Mouse (Mus musculus): ENCODE measurements around the gene Ctcf. TPM values are rescaled to one million over a fixed set of nuclear protein-coding genes. Genes with fewer than 3 reads are reported as not detected.
A peak's percentile ranks its signal among the peaks of the same experiment; 100 is the strongest.

Ctcf gene
- polyA plus RNA-seq, 1 experiment from 2014 or later, result 76.9 TPM

DNA sequence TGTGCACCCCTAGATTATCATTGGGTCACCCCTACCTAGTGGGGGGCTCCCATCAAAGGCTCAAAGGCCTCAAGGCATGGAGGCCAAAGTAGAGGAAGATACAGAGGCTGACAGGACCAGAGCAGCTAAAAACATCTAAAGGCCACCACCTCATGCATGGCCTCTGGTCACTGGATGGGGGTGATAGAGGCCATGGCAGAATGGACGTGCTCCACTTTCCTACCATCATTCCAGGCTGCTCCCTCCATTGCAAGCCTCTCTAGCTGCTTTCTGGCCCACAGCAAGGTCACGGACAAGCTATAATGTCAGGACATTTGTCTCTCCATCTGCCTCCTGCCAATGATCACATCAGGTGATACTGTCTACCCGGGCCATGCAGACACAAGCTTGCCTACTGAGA lies 75.9 kb downstream of the Ctcf start:
- H3K4me1 ChIP-seq (replicated peaks; ENCODE audit: control insufficient read depth, insufficient read depth, low read length), result peaks cover 4% of the 10 kb centered on the region
- ATAC-seq (ENCODE audit: low FRiP score), result no peak
- DNase-seq (ENCODE audit: low spot score), result no peak
- H3K4me3 ChIP-seq (replicated peaks; ENCODE audit: low read length), result no peak overlapping the region
- WGBS, result 81% methylated on average over 3 of the region's 3 CpGs
- no peaks in the 10 kb centered on the region for H3K9me3 ChIP-seq (ENCODE audit: control insufficient read depth, low read length)
- H3K27ac ChIP-seq, result no peak overlapping the region
- H3K4me2 ChIP-seq (replicated peaks), result no peak overlapping the region
- no peaks in the 10 kb centered on the region for H3K27me3 ChIP-seq (ENCODE audit: control insufficient read depth, insufficient read depth, low read length)
- H3K36me3 ChIP-seq (replicated peaks; ENCODE audit: control insufficient read depth, insufficient read depth), result peaks cover 25% of the 10 kb centered on the region
- no peak overlapping the region for H3K9ac ChIP-seq

DNA sequence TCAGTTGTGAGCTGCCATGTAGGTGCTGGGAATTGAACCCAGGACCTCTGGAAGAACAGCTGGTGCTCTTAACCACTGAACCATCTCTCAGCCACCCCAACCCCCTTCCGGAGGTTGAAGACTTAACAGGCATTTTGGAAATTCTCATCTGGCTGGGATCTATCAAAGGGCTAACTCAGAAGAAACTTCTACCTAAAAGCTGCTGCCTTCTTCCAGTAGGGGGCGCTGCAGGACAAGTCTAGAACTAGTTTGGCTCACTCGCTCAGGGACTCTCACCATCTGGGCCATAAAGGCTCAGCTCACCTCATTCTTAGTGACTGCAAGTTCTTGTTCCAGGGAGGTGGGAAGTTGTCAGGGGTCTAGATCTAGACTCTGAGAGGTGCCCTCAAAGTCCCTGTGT lies 77.8 kb downstream of the Ctcf start:
- H3K9ac ChIP-seq, result no peak overlapping the region
- peaks cover 31% of the 10 kb centered on the region for H3K36me3 ChIP-seq (replicated peaks; ENCODE audit: control insufficient read depth, insufficient read depth)
- no peak overlapping the region for H3K4me3 ChIP-seq (replicated peaks; ENCODE audit: low read length)
- 6% methylated on average over 3 of the region's 3 CpGs for WGBS
- H3K9me3 ChIP-seq (ENCODE audit: control insufficient read depth, low read length), result no peaks in the 10 kb centered on the region
- H3K4me1 ChIP-seq (replicated peaks; ENCODE audit: control insufficient read depth, insufficient read depth, low read length), result no peaks in the 10 kb centered on the region
- no peak overlapping the region for H3K27ac ChIP-seq
- H3K27me3 ChIP-seq (ENCODE audit: control insufficient read depth, insufficient read depth, low read length), result no peaks in the 10 kb centered on the region
- DNase-seq (ENCODE audit: low spot score) (peak; percentile 90), ATAC-seq (ENCODE audit: low FRiP score) (no peak)
- no peak overlapping the region for H3K4me2 ChIP-seq (replicated peaks)

DNA sequence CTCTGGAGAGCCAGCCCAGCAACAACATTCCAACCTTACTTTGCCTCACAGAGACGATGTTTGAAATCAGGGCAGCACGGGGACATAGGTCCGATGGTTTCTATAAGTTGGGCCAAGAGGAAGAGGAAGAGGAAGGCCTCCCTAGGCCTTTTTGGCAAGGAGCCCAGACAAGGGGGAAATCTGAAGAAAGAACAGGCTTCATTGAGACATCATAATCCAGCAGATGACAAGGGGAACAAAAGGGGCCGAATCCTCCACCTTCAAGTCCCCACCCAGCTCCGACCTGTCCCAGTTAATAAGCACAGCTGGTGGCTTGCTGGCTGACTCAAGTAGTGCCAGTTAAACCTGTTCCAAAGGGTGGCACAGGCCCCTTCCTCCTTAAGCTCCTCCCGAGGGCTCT lies 78.7 kb downstream of the Ctcf start:
- no peak for ATAC-seq (ENCODE audit: low FRiP score)
- Histone ChIP-seq H3K9me3 (ENCODE audit: control insufficient read depth, low read length) (no peaks in the 10 kb centered on the region), H3K4me3 (replicated peaks; ENCODE audit: low read length) (no peak overlapping the region), H3K27me3 (ENCODE audit: control insufficient read depth, insufficient read depth, low read length) (no peaks in the 10 kb centered on the region), H3K36me3 (replicated peaks; ENCODE audit: control insufficient read depth, insufficient read depth) (peaks cover 37% of the 10 kb centered on the region), H3K27ac (no peak overlapping the region), H3K4me2 (replicated peaks) (no peak overlapping the region), H3K9ac (no peak overlapping the region), H3K4me1 (replicated peaks; ENCODE audit: control insufficient read depth, insufficient read depth, low read length) (no peaks in the 10 kb centered on the region)
- 80% methylated on average over 6 of the region's 6 CpGs for WGBS
- no peak for DNase-seq (ENCODE audit: low spot score)

GRCm38 (mm10) chr8:105716302-105716945 lies 80.1 kb downstream of the Ctcf start:
- 94% methylated on average over 15 of the region's 15 CpGs for WGBS
- no peak overlapping the region for H3K27ac ChIP-seq
- ATAC-seq (ENCODE audit: low FRiP score), result no peak

GRCm38 (mm10) chr8:105719637-105720036 lies 83.3 kb downstream of the Ctcf start:
- DNase-seq (ENCODE audit: low spot score) (no peak), ATAC-seq (ENCODE audit: low FRiP score) (no peak)
- H3K4me1 ChIP-seq (replicated peaks; ENCODE audit: control insufficient read depth, insufficient read depth, low read length), result no peaks in the 10 kb centered on the region
- H3K4me2 ChIP-seq (replicated peaks), result no peak overlapping the region
- WGBS, result 90% methylated on average over 4 of the region's 4 CpGs
- no peak overlapping the region for H3K9ac ChIP-seq
- no peaks in the 10 kb centered on the region for H3K27me3 ChIP-seq (ENCODE audit: control insufficient read depth, insufficient read depth, low read length)
- peaks cover 57% of the 10 kb centered on the region for H3K36me3 ChIP-seq (replicated peaks; ENCODE audit: control insufficient read depth, insufficient read depth)
- no peaks in the 10 kb centered on the region for H3K9me3 ChIP-seq (ENCODE audit: control insufficient read depth, low read length)
- no peak overlapping the region for H3K27ac ChIP-seq
- H3K4me3 ChIP-seq (replicated peaks; ENCODE audit: low read length), result no peak overlapping the region

More at GRCm38 (mm10) chr8:105716302-105716945, 80.1 kb downstream of the Ctcf start:
- Histone ChIP-seq H3K4me2 (replicated peaks) (no peak overlapping the region), H3K4me1 (replicated peaks; ENCODE audit: control insufficient read depth, insufficient read depth, low read length) (no peaks in the 10 kb centered on the region), H3K4me3 (replicated peaks; ENCODE audit: low read length) (no peak overlapping the region), H3K9me3 (ENCODE audit: control insufficient read depth, low read length) (no peaks in the 10 kb centered on the region), H3K9ac (no peak overlapping the region), H3K36me3 (replicated peaks; ENCODE audit: control insufficient read depth, insufficient read depth) (peaks cover 43% of the 10 kb centered on the region), H3K27me3 (ENCODE audit: control insufficient read depth, insufficient read depth, low read length) (no peaks in the 10 kb centered on the region)
- DNase-seq (ENCODE audit: low spot score), result no peak

DNA sequence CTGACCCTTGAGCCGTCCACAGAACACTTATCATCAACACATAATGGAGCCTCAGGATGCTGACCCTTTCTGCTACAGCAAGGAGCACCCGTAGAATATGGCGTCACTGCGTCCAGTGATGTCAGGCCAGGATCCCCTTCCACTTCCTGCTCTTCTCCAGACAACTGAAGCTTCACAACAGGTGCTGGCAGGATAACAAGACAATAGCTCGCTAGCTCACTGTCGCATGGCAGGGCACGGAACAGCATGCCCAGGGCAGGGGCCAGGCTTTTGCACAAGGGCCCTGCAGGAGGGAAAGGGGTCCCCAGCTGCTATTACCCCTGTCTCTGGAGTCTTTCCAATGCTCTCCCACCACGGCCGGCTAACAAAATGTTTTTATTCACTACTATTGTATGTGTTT lies 86.5 kb downstream of the Ctcf start:
- Histone ChIP-seq H3K9me3 (ENCODE audit: control insufficient read depth, low read length) (no peaks in the 10 kb centered on the region), H3K27me3 (ENCODE audit: control insufficient read depth, insufficient read depth, low read length) (no peaks in the 10 kb centered on the region), H3K9ac (no peak overlapping the region), H3K4me2 (replicated peaks) (no peak overlapping the region), H3K27ac (no peak overlapping the region), H3K4me1 (replicated peaks; ENCODE audit: control insufficient read depth, insufficient read depth, low read length) (no peaks in the 10 kb centered on the region), H3K36me3 (replicated peaks; ENCODE audit: control insufficient read depth, insufficient read depth) (peaks cover 62% of the 10 kb centered on the region), H3K4me3 (replicated peaks; ENCODE audit: low read length) (no peak overlapping the region)
- ATAC-seq (ENCODE audit: low FRiP score) (no peak), DNase-seq (ENCODE audit: low spot score) (no peak)
- WGBS, result 89% methylated on average over 9 of the region's 9 CpGs

- 86% methylated on average over 5 of the region's 5 CpGs for WGBS
- Histone ChIP-seq H3K4me1 (replicated peaks; ENCODE audit: control insufficient read depth, insufficient read depth, low read length) (no peaks in the 10 kb centered on the region), H3K4me3 (replicated peaks; ENCODE audit: low read length) (no peak overlapping the region), H3K27me3 (ENCODE audit: control insufficient read depth, insufficient read depth, low read length) (no peaks in the 10 kb centered on the region), H3K4me2 (replicated peaks) (no peak overlapping the region), H3K27ac (no peak overlapping the region), H3K9me3 (ENCODE audit: control insufficient read depth, low read length) (no peaks in the 10 kb centered on the region), H3K36me3 (replicated peaks; ENCODE audit: control insufficient read depth, insufficient read depth) (peaks cover 56% of the 10 kb centered on the region), H3K9ac (no peak overlapping the region)
- ATAC-seq (ENCODE audit: low FRiP score), result no peak
- no peak for DNase-seq (ENCODE audit: low spot score)
These were observed 89.4 kb downstream of the Ctcf start for GRCm38 (mm10) chr8:105725726-105726125.

- WGBS, result 95% methylated on average over 18 of the region's 18 CpGs
- Histone ChIP-seq H3K27ac (no peak overlapping the region), H3K36me3 (replicated peaks; ENCODE audit: control insufficient read depth, insufficient read depth) (peaks cover 52% of the 10 kb centered on the region), H3K9me3 (ENCODE audit: control insufficient read depth, low read length) (no peaks in the 10 kb centered on the region), H3K4me3 (replicated peaks; ENCODE audit: low read length) (no peak overlapping the region), H3K9ac (no peak overlapping the region), H3K27me3 (ENCODE audit: control insufficient read depth, insufficient read depth, low read length) (no peaks in the 10 kb centered on the region), H3K4me1 (replicated peaks; ENCODE audit: control insufficient read depth, insufficient read depth, low read length) (no peaks in the 10 kb centered on the region), H3K4me2 (replicated peaks) (no peak overlapping the region)
- no peak for ATAC-seq (ENCODE audit: low FRiP score)
- DNase-seq (ENCODE audit: low spot score), result no peak
These were observed 91.2 kb downstream of the Ctcf start for GRCm38 (mm10) chr8:105727397-105728124.

DNA sequence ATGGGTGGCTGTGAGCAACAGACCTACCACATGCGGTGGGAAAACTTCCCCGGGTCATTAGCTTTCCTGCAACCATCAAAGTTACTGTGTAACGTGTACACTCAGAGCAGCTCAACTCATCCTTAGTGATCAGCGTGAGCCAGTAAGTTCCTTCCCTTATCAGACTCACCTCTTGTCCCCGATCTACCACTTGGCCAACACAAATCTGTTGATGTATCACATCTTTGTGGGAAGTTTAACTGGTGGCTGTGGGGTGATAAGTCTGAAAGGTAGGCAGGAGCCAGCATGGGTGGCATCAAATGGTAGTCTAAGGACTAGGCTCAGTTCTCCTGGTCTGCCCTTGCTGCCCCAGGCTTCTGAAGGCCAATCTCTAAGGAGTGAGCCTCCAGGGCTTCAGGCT lies 95.8 kb downstream of the Ctcf start:
- H3K9me3 ChIP-seq (ENCODE audit: control insufficient read depth, low read length), result no peaks in the 10 kb centered on the region

More for the DNA sequence above, 95.8 kb downstream of the Ctcf start:
- WGBS, result 91% methylated on average over 5 of the region's 5 CpGs
- H3K4me2 ChIP-seq (replicated peaks), result no peak overlapping the region
- no peak overlapping the region for H3K9ac ChIP-seq
- ATAC-seq (ENCODE audit: low FRiP score) (no peak), DNase-seq (ENCODE audit: low spot score) (no peak)
- no peaks in the 10 kb centered on the region for H3K27me3 ChIP-seq (ENCODE audit: control insufficient read depth, insufficient read depth, low read length)
- H3K4me3 ChIP-seq (replicated peaks; ENCODE audit: low read length), result no peak overlapping the region
- no peak overlapping the region for H3K27ac ChIP-seq
- peaks cover 19% of the 10 kb centered on the region for H3K36me3 ChIP-seq (replicated peaks; ENCODE audit: control insufficient read depth, insufficient read depth)
- no peaks in the 10 kb centered on the region for H3K4me1 ChIP-seq (replicated peaks; ENCODE audit: control insufficient read depth, insufficient read depth, low read length)

Measured in hindbrain, embryonic 14.5 days (tissue).